Mouse (Mus musculus): ENCODE results near the gene Fbxl16. TPM values are rescaled to one million over a fixed set of nuclear protein-coding genes. Genes with fewer than 3 reads are reported as not detected.
A peak's percentile ranks its signal among the peaks of the same experiment; 100 is the strongest.

Gene Fbxl16
- polyA plus RNA-seq, 1 experiment from 2014 or later, result 22.7 TPM

- Histone ChIP-seq H3K4me1 (peaks cover 78% of the 10 kb centered on the region), H3K9me3 (replicated peaks) (no peaks in the 10 kb centered on the region), H3K4me2 (peak overlapping the region; percentile 98), H3K27me3 (no peaks in the 10 kb centered on the region), H3K27ac (no peak overlapping the region), H3K9ac (peak overlapping the region; percentile 89), H3K4me3 (peak overlapping the region; percentile 87), H3K36me3 (ENCODE audit: poor library complexity, severe bottlenecking) (peaks cover 55% of the 10 kb centered on the region)
- ATAC-seq, result no peak
- WGBS, result 89% methylated on average over 14 of the region's 14 CpGs
These were observed 22.0 kb downstream of the Fbxl16 start for GRCm38 (mm10) chr17:25830806-25831431.

- no peak for ATAC-seq
- no peaks in the 10 kb centered on the region for H3K9me3 ChIP-seq (replicated peaks)
- 64% methylated on average over 21 of the region's 21 CpGs for WGBS
- peak overlapping the region; percentile 89 for H3K9ac ChIP-seq
- H3K36me3 ChIP-seq (ENCODE audit: poor library complexity, severe bottlenecking), result peaks cover 48% of the 10 kb centered on the region
- peak overlapping the region; percentile 87 for H3K4me3 ChIP-seq
- H3K4me2 ChIP-seq, result peak overlapping the region; percentile 98
- H3K27ac ChIP-seq, result peak overlapping the region; percentile 90; the same call in 1 of the 2 replicates
- no peaks in the 10 kb centered on the region for H3K27me3 ChIP-seq
- H3K4me1 ChIP-seq, result peaks cover 78% of the 10 kb centered on the region
These were observed 22.8 kb downstream of the Fbxl16 start for GRCm38 (mm10) chr17:25831451-25832281.

GRCm38 (mm10) chr17:25832436-25833290 lies 23.8 kb downstream of the Fbxl16 start:
- Histone ChIP-seq H3K4me2 (peak overlapping the region; percentile 98), H3K4me3 (peak overlapping the region; percentile 87), H3K36me3 (ENCODE audit: poor library complexity, severe bottlenecking) (peaks cover 38% of the 10 kb centered on the region), H3K9me3 (replicated peaks) (no peaks in the 10 kb centered on the region), H3K4me1 (peaks cover 79% of the 10 kb centered on the region), H3K9ac (peak overlapping the region; percentile 89), H3K27ac (peak overlapping the region; percentile 90), H3K27me3 (no peaks in the 10 kb centered on the region)
- WGBS, result under 1% methylated on average over 77 of the region's 77 CpGs
- peak; percentile 90 for ATAC-seq

GRCm38 (mm10) chr17:25833291-25833663 lies 24.4 kb downstream of the Fbxl16 start, which contains the start of gene Stub1:
Gene Stub1, minus strand, starts transcription at chr17:25833404.
- Histone ChIP-seq H3K4me3 (peak within 1 kb of the TSS; percentile 87), H3K36me3 (ENCODE audit: poor library complexity, severe bottlenecking) (peaks cover 40% of the 10 kb centered on the region), H3K4me2 (peak within 1 kb of the TSS; percentile 98), H3K9me3 (replicated peaks) (no peaks in the 10 kb centered on the region), H3K27me3 (no peaks in the 10 kb centered on the region), H3K4me1 (peaks cover 81% of the 10 kb centered on the region), H3K27ac (peak within 1 kb of the TSS; percentile 90), H3K9ac (peak within 1 kb of the TSS; percentile 89)
- no peak for ATAC-seq
- whole genome bisulfite sequencing, result under 1% methylated on average over 24 of the region's 24 CpGs

- Histone ChIP-seq H3K4me2 (peak overlapping the region; percentile 98), H3K9ac (peak overlapping the region; percentile 89), H3K36me3 (ENCODE audit: poor library complexity, severe bottlenecking) (peaks cover 45% of the 10 kb centered on the region), H3K27me3 (no peaks in the 10 kb centered on the region), H3K4me1 (peaks cover 78% of the 10 kb centered on the region), H3K4me3 (peak overlapping the region; percentile 87), H3K27ac (peak overlapping the region; percentile 90; the same call in 1 of the 2 replicates), H3K9me3 (replicated peaks) (no peaks in the 10 kb centered on the region)
- 54% methylated on average over 6 of the region's 6 CpGs for WGBS
- ATAC-seq, result no peak
These were observed 25.2 kb downstream of the Fbxl16 start for GRCm38 (mm10) chr17:25833961-25834594.

GRCm38 (mm10) chr17:25834595-25835222 lies 25.8 kb downstream of the Fbxl16 start:
- 87% methylated on average over 12 of the region's 12 CpGs for WGBS
- Histone ChIP-seq H3K27ac (no peak overlapping the region), H3K4me3 (peak overlapping the region; percentile 87), H3K4me1 (peaks cover 74% of the 10 kb centered on the region), H3K9ac (peak overlapping the region; percentile 89), H3K4me2 (peak overlapping the region; percentile 98), H3K27me3 (no peaks in the 10 kb centered on the region), H3K36me3 (ENCODE audit: poor library complexity, severe bottlenecking) (peaks cover 50% of the 10 kb centered on the region), H3K9me3 (replicated peaks) (no peaks in the 10 kb centered on the region)
- ATAC-seq, result no peak

- H3K4me1 ChIP-seq, result peaks cover 69% of the 10 kb centered on the region
- H3K27ac ChIP-seq, result no peak overlapping the region; the same call in 1 of the 2 replicates
- H3K4me3 ChIP-seq, result no peak overlapping the region
- H3K4me2 ChIP-seq, result peak overlapping the region; percentile 98
- no peaks in the 10 kb centered on the region for H3K27me3 ChIP-seq
- WGBS, result 93% methylated on average over 7 of the region's 7 CpGs
- H3K36me3 ChIP-seq (ENCODE audit: poor library complexity, severe bottlenecking), result peaks cover 50% of the 10 kb centered on the region
- no peak for ATAC-seq
- H3K9me3 ChIP-seq (replicated peaks), result no peaks in the 10 kb centered on the region
- peak overlapping the region; percentile 27 for H3K9ac ChIP-seq
These were observed 26.4 kb downstream of the Fbxl16 start for GRCm38 (mm10) chr17:25835301-25835700.

GRCm38 (mm10) chr17:25835816-25836215 lies 26.9 kb downstream of the Fbxl16 start:
- H3K36me3 ChIP-seq (ENCODE audit: poor library complexity, severe bottlenecking), result peaks cover 50% of the 10 kb centered on the region
- WGBS, result 94% methylated on average over 16 of the region's 16 CpGs
- H3K9ac ChIP-seq, result peak overlapping the region; percentile 75
- peak overlapping the region; percentile 82; the same call in 1 of the 2 replicates for H3K27ac ChIP-seq
- H3K4me2 ChIP-seq, result peak overlapping the region; percentile 79
- no peak for ATAC-seq
- H3K4me3 ChIP-seq, result no peak overlapping the region
- H3K4me1 ChIP-seq, result peaks cover 63% of the 10 kb centered on the region
- no peaks in the 10 kb centered on the region for H3K9me3 ChIP-seq (replicated peaks)
- no peaks in the 10 kb centered on the region for H3K27me3 ChIP-seq

GRCm38 (mm10) chr17:25836397-25837075 lies 27.7 kb downstream of the Fbxl16 start:
- ATAC-seq, result no peak
- Histone ChIP-seq H3K36me3 (ENCODE audit: poor library complexity, severe bottlenecking) (peaks cover 50% of the 10 kb centered on the region), H3K9me3 (replicated peaks) (no peaks in the 10 kb centered on the region), H3K27me3 (no peaks in the 10 kb centered on the region), H3K4me1 (peaks cover 56% of the 10 kb centered on the region), H3K27ac (peak overlapping the region; percentile 82), H3K9ac (peak overlapping the region; percentile 75), H3K4me2 (peak overlapping the region; percentile 79), H3K4me3 (peak overlapping the region; percentile 44)
- 20% methylated on average over 23 of the region's 23 CpGs for WGBS

- Histone ChIP-seq H3K27ac (peak within 1 kb of the TSS; percentile 82), H3K9me3 (replicated peaks) (no peaks in the 10 kb centered on the region), H3K4me2 (peak within 1 kb of the TSS; percentile 79), H3K9ac (peak within 1 kb of the TSS; percentile 75), H3K36me3 (ENCODE audit: poor library complexity, severe bottlenecking) (peaks cover 52% of the 10 kb centered on the region), H3K4me1 (peaks cover 51% of the 10 kb centered on the region), H3K27me3 (no peaks in the 10 kb centered on the region), H3K4me3 (peak within 1 kb of the TSS; percentile 44)
- WGBS, result under 1% methylated on average over 29 of the region's 29 CpGs
- peak; percentile 29 for ATAC-seq
These were observed 28.2 kb downstream of the Fbxl16 start, which contains the start of gene Rhbdl1 for GRCm38 (mm10) chr17:25837076-25837410. Gene Rhbdl1, minus strand, starts transcription at chr17:25837295.
